Mouse (Mus musculus) adrenal gland, postnatal 36 days (tissue): Measurements from ENCODE around the gene Tinag. TPM values are rescaled to one million over a fixed set of nuclear protein-coding genes. Genes with fewer than 3 reads are reported as not detected.
"Not testable (repeated sequence)": the region's sequence is repeated elsewhere in the genome, so short reads cannot be mapped to it uniquely, and the experiment has no call there.

ENCODE experiments used
- DNase-seq, 2 experiments: peaks; one replicate each; pipeline ENCODE4 v3.0.0; 2021; ENCODE audit warnings: mixed read lengths in 1 of 2
- long read RNA-seq, 2 experiments: library from polyadenylated mRNA; stranded (forward); transcript quantifications; one replicate each; pipeline ENCODE4 v2.0.0; 2021; ENCODE audit warnings: borderline sequencing depth in 2 of 2
- total RNA-seq, 2 experiments: library from RNA; stranded (reverse); gene quantifications; 2 replicates each; pipeline ENCODE4 v1.2.3; 2021

Tinag gene
- total RNA-seq = under 1 TPM; 0.16 to 0.36 TPM
- long read RNA-seq, experiment 1 = 0 reads
- long read RNA-seq, experiment 2 = 0 reads

DNA sequence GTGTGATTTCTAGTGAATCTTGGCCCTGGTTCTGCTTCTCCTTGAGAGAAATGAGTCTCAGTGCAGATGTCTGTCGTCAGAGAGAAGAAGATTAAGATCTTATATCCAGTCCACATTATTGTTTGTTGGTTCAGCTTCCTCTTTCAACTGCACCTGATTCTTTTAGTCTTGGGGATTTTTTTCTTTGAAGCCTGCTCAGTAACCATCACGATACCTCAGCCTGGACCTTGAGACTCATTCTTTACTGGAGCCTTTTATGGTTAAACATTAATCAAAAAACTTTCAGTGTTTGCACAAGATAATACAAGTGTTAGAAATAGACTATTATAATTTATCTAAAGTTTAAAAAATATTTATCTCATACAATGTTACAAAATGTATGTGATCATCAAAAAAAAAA lies at the start of gene Tinag:
Gene Tinag (minus strand): TSS at position 210 of the 400 bp plus-strand sequence.
- no peak for DNase-seq

DNA sequence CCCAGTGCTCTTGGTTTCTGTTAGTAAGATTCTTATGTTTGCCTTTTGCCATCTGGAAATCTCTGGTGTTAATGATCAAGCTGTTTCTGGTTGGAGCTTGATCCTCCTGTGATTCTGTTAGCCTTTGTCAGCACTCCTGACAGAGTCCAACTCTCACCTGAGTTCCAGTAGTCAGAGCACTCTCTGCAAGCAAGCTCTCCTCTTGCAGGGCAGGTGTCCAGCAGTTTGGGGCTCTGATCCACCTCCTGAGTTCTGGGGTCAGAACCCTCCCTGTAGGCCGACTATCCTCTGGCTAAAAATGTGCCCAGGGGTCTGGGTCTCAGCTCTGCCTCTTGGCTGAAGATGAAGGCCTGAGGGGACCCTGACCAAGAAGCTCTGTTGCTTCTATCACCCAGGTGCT lies 37.6 kb upstream of the Tinag start:
- not testable (repeated sequence) for DNase-seq

DNA sequence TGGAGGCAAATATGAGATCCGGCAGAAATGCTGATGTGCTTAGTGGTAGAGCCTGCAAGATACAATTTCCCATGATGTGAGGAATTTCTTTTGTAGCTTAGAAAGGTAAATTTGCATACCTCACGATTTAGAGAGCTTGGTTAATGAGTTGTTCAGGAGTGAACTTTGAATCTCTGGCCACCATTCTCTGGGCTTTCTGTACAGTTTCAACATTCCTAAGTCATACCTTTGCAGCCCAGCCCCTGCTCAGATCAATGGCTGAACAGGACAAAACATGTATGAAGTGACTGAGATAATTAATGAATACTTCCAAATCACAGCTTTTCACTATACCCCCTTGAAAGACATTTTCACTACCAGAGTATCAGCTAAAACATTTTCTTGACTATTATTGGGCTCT lies 26.1 kb upstream of the Tinag start:
- DNase-seq = no peak

DNA sequence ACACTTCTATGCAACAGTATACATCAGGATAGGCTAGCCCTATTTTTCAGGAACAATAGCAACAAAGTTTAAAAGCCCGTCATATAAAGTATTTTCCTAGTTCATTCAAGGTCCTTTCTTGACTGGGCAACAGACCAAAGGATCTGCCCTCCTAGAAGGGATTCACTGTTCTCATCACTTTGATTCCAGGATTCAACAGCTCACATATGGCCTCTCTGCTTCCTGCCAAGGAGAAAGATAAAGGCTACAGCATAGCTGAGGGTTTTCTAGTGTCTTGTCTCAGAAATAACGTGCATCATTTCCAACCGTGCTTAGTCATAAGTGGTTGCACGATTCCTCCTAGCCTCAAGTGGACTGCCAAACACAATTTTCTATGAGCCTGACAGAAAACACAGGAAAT lies 11.0 kb upstream of the Tinag start:
- DNase-seq = no peak

DNA sequence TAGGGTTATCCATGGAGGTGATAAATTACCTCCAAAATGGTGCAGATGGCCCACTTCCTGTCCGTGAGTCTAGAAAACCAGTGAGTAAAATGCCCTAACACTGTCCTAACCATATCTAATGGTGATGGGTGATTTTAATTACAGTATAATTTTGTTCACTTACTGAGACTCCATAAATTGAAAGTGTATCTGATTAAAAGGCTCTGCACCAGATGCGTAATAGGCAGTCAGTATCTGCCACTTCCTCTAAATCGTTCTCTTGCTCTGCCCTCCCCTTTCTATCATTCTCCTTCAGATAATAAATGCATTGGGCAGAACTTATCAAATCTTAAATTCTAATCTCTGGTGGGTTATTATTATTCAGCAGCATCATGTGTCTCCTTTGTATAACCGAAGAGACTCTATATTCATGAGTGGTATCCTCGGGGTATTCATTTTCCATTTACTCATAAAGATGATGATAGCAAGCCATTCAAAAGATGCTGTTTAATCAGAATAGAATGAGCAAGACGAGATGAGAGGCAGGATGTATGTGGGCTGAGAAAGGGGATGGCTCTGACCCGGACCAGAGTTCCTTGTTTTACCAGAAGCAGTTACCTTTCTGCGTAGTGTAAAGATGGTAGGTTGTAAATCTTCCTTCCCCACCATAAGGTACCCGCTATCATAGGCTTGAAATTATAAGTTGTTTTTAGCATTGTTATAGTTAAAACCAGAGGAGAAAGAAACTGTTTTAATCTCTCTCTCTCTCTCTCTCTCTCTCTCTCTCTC lies 9.0 kb upstream of the Tinag start:
- DNase-seq = no peak

DNA sequence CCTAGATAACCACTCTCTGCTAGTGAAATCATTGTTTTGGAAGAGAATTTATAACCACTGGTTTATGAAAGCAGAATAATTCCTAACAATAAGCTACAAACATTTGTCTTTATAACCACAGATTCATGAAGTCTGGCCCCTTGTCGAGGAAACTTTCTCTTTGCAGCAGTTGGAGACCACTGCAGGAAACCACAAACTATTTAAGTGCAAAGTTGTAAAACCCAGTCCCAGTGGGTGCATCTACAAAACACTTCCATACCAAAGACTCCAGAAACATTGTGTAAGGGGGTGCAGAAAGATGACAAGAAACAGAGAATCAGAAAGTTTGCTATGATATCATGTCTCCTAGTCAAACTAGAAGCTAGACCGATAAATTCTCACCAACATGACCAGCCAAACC lies 5.8 kb upstream of the Tinag start:
- no peak for DNase-seq

DNA sequence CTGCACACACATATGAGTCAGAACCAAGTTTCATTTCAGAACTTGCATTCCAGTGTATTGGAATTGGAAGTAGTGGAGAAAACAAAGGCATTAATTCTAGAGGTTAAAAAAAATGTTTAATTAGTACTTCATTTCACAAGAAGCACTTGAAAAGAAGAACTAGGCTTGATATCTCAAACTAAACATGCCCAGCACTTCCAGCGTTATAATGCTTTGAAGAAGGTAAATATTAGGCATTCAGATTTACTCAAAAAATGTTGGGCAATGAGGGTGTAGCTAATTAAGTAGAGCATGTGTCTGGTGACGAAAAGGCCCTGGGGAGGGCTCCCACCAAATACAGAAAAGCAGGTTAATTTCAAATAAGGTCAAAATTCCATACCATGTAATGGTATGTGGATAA lies 4.1 kb upstream of the Tinag start:
- DNase-seq = no peak

DNA sequence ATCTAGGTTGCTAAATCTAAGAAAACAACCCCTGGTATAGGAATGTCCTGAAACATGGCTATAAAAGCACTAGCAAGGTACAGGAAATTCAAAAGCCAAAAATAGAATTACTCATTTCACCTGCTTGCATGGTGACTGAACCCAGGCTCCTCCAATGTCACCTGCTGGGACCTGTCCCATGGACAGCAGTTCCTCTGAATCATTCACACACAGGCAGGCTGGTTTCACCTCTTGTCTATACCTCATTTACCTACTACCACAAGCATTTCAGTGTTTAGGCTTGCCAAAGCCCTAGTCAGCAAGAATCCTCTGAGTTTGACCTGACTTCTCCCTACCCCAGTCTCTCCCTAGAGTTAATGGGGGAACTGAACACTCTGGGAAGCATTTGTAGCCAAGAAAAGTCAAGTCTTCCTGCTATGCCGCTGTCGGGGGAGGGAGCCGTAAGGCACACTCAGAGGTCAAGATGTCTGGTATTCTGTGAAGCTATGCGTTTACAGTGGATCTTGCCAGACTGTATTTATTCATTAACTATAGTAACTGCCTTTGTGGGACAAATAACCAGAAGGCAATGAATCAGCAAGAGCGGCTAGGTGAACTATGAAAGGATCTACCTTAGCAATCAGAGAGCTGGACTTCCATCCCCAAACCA lies 597 bp upstream of the Tinag start:
- DNase-seq = no peak

DNA sequence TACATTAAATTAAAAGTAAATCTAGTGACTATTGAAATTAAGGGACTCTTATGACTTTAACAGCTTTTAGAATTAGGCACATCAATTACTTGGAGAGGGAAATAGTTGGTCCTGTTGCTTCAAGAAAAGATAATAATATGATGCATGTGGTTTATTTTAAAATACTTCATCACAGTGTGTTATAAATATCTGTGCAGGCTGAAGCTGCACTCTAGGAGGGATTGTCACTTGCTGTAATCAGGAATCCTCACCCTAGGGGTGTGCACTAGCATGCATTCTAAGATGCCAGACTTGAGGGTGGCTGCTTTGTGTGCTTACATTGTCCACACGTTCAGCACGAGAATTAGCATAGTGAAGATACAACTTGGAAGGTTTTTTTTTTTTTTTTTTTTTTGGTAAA lies 10.2 kb downstream of the Tinag start:
- no peak for DNase-seq

DNA sequence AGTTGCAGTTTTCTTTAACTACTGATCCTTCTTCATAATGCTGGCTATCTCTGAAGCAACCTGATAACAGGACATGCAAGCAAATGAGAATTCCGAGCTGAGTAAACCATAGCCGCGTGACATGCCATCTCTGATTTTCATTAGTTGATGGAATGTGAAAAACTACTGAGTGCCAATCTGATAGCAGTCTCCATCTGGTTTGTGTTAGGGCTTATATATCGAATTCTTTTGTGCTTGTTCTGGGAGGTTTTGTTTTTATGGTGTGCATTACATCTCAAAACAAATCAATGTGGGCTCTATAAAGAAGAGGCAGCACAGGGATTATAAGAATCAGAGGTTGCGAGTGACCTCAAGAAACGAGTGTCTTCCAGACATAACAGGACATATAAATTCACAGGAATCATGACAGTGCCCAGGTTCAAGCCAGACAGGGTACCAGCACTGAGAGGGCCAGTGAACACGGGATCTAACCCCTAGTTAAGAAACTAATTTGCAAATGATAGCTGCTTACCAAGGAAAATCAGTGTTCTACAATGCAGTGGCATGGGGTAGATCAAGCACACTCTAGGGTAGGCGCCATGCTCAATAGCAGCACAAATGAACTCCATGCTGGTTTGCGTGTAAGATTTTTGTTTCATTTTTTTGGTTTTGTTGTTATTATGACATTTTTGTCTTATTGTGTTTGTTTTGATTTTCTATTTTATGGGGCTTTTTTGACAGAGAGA lies 13.0 kb downstream of the Tinag start:
- DNase-seq = no peak

DNA sequence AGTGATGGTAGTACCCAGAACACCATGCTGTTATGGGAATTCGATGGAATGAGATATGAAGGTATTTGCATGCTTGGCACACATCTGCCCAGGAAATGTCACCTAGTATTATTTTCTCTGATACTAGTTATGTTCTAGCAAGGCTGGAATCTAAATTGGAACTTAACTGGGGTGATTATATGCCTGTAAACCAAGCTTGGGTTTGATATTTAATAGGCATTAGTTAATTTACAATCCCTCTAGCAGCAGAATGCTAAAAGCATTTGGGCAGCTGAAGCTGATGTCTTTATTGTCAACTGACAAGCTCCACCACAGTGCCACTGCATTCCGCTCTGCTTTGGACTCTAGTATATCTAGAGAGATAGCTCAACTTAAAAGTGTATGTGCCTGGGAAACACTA lies 20.3 kb downstream of the Tinag start:
- DNase-seq = no peak

DNA sequence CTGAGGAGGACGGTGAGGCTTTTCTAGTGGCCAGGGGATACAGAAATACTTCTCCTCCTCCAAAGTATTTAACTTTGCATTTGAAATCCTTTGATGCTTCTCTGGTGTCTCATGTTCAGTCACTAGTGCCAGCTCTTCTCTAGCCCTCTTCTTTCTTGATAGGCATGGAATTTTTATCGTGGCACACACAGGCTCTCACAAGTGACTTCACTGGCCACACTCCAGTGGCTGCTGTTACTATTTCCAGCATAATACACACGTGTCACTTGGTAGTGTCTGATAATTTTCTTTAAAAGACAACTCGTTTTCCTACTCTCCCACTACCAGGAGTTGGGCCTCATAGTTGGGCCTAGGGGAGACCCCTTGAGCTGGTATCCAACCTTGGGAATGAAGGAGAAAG lies 26.7 kb downstream of the Tinag start:
- no peak for DNase-seq

DNA sequence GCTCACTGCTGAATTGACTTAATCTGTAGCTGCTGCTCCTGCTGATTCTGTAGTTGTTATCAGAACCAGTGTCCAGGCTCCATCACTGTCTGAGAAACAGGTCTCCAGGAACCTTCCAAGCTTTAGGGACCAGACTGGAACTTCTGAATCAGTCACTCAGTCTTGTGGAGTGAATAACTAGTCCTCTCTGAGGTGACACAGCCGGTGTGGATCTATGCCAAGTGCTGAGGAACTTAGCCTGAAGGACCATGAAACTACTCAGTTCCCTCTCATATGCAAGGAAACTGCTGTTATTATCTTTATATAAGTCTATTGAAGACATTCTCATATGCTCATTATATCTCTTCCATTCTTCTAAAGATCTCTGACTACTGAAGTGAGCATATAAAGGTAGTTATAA lies 49.6 kb downstream of the Tinag start:
- DNase-seq = peak; percentile 43 to 55

DNA sequence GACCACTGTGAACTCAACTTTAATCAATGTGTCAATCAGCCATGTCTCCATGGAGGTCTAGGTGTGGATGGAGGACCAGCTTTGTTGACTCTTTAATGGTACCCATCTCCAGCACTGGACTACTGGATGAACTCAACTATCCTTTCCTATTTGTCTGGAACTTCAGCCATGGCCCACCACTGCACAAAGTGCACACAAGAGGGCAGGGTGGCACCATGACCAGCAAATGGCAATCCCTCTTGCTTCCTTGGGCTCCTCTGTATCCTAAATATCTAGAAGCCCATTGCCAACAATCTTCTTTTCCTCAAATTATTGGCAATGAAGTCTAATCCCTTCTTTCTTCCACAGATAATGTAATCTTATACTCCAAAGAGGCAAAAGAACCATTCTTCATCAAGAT lies 55.6 kb downstream of the Tinag start:
- peak; percentile 17 to 29 for DNase-seq

DNA sequence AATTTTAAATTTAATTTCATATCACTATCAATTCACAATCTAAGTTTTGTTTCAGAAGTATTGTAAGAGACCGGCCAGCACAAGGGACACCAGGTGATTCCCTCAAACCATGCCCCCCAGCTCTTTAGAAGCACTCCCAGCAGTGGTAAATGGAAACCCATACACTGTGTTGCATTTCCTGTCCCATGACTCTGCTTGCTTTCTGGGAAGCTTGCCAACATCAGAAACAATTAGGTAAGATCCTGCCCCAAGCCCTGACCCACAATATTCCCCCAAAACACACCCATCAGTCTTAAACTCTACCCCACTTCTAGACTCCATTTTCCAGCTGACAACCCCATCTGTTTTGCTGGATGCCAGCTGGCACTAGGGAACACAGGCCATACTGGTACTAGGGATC lies 110.8 kb downstream of the Tinag start:
- no peak for DNase-seq

DNA sequence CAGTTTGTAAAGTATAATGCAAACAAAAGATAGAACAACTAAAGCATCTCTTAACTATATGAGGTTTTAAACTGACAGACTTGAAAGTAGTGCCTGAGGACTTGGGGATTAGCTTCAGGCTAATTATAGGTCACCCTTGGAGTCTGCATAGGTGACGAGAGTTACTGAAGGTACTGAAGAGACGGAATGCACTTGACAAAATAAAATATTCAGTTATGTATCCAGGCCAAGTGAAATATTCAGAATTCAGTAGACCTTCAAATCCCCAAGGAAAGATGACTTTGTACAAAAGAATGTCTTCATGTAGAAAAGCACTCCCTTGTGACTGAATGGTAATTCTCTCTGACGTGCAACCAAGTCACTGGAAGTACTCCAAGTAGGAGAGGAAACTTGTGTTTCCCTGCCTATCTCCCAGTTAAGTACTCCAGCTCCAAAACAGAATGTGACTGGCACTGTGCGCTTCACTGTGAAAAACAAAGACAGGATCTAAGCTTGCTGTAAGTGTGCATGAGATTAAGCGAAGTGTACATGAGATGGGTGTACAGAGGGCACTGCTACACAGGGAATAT lies 130.4 kb downstream of the Tinag start:
- DNase-seq = no peak
